Mouse (Mus musculus) kidney, adult 2 months (tissue): Measurements from ENCODE around the gene Pttg1.

Experiments used
- CTCF ChIP-seq: fragments of 200-500 bp; conservative IDR thresholded peaks from 2 replicates; pipeline ENCODE4 v1.5.1; 2011; ENCODE audit warnings: low read depth, mild to moderate bottlenecking, control low read depth, low read length, moderate library complexity, mixed read lengths; ENCODE audit not compliant: insufficient read depth, insufficient read length
- POLR2A ChIP-seq: fragments of 200-500 bp; IDR thresholded peaks from one replicate; pipeline ENCODE4 v1.6.1; 2011; ENCODE audit warnings: low read depth, low read length, control low read depth

DNA sequence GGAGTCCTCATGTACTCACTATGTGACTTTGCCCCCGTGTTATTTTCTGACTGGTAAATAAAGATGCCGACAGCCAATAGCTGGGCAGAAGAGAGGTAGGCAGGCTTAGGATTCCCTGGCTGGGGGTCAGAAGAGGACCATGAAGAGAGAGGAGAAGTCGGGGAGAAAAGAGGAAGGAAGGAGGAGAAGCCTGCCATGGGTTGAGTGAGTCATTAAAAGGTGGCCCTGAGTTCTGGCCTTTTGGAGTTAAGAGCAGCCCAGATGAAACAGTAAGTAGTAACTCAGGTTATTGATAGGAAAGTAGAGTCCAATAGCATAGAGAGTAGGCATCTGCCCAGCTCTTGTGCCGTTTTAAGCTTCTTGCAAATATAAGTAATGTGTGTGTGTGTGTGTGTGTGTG lies 25.3 kb upstream of the Pttg1 start:
- TF ChIP-seq CTCF, result no peak
- no peak for TF ChIP-seq POLR2A
